Mouse (Mus musculus) gastrocnemius, adult 2 months (tissue): ENCODE measurements around the gene Gtf2f2. TPM values are rescaled to one million over a fixed set of nuclear protein-coding genes. Genes with fewer than 3 reads are reported as not detected.
A peak's percentile ranks its signal among the peaks of the same experiment; 100 is the strongest.

Experiments used
- DNase-seq: peaks from one replicate; pipeline ENCODE4 v3.0.0; 2022
- H3K27ac ChIP-seq: fragments of 200-600 bp; 2 replicates; pipeline ENCODE4 v1.8.1; 2022; ENCODE audit warnings: mild to moderate bottlenecking
- H3K4me3 ChIP-seq: fragments of 200-600 bp; 2 replicates; pipeline ENCODE4 v1.8.1; 2022; ENCODE audit warnings: mild to moderate bottlenecking, moderate library complexity
- CTCF ChIP-seq: fragments of 200-600 bp; IDR thresholded peaks from 2 replicates; pipeline ENCODE4 v1.8.1; 2022; ENCODE audit warnings: antibody characterized with exemption, mild to moderate bottlenecking, moderate library complexity
- intact Hi-C: fragments of 180-260 bp; cut with DNase I; formaldehyde crosslinking; loops from one replicate; pipeline ENCODE4 v1.15.1; 2025
- total RNA-seq, 2 experiments: library from RNA; stranded (reverse); gene quantifications; 2 replicates each; pipeline ENCODE4 v1.2.3; 2021

Gtf2f2 gene
- total RNA-seq, 2 experiments from 2014 or later, result 11.2 to 14.8 TPM

- TF ChIP-seq CTCF, result no peak
- no peak overlapping the region for H3K27ac ChIP-seq
- DNase-seq, result no peak
- intact Hi-C loops, result no loop called here
- H3K4me3 ChIP-seq, result no peak overlapping the region
These were observed 23.7 kb downstream of the Gtf2f2 start for GRCm38 (mm10) chr14:75986878-75987483.

- no peak for DNase-seq
- intact Hi-C loops, result no loop called here
- Histone ChIP-seq H3K4me3 (no peak overlapping the region), H3K27ac (no peak overlapping the region)
- no peak for TF ChIP-seq CTCF
These were observed 25.6 kb downstream of the Gtf2f2 start for GRCm38 (mm10) chr14:75985112-75985511.

- no peak overlapping the region for H3K4me3 ChIP-seq
- TF ChIP-seq CTCF, result no peak
- no peak for DNase-seq
- H3K27ac ChIP-seq, result no peak overlapping the region
- intact Hi-C loops, result no loop called here
These were observed 26.8 kb downstream of the Gtf2f2 start for GRCm38 (mm10) chr14:75983891-75984290.

DNA sequence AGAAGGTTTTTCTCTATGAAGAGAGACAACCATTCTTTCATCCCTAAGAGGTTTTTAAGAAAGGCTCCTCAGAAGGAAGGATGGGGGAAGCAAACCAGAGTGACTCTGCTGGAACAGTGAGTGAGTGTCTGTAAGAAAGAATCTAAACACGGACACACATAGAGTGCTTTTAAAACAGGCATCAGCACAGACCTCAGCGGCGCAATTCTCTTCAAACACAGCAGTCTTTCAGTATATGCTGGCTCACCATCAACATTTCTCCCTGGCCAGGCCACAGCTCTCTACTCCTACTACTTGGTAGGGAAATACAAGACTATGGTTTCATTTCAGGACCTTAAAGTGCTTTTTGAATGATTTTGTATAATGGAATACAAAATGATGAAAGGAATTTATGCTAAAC is 29.4 kb downstream of the Gtf2f2 start:
- intact Hi-C loops, result no loop called here
- Histone ChIP-seq H3K27ac (no peak overlapping the region), H3K4me3 (no peak overlapping the region)
- no peak for DNase-seq
- no peak for TF ChIP-seq CTCF

DNA sequence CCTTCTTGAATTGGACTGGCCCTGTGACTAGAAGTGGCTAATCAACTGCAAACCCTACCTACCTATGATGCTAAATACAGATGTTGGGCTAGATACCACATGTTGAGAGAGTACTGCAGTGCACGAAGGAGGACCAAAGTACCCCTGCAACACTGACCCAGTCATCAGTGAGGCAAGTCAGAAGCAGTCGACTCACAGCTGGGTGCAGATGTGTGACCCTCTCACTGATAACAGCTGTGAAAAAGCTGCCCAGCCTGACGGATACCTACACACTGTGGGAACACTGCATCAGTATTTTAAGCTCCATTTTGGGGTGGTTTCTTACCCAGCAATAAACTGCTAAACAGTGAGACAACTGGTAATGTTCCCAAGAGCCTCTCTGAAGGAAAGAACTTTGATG is 34.6 kb downstream of the Gtf2f2 start:
- Histone ChIP-seq H3K27ac (no peak overlapping the region), H3K4me3 (no peak overlapping the region)
- intact Hi-C loops, result no loop called here
- TF ChIP-seq CTCF, result no peak
- no peak for DNase-seq

GRCm38 (mm10) chr14:75967291-75967690 is 43.4 kb downstream of the Gtf2f2 start:
- Histone ChIP-seq H3K4me3 (no peak overlapping the region), H3K27ac (no peak overlapping the region)
- DNase-seq, result no peak
- TF ChIP-seq CTCF, result no peak
- intact Hi-C loops, result no loop called here

- intact Hi-C loops, result no loop called here
- Histone ChIP-seq H3K4me3 (no peak overlapping the region), H3K27ac (no peak overlapping the region)
- no peak for TF ChIP-seq CTCF
- no peak for DNase-seq
These were observed 46.2 kb downstream of the Gtf2f2 start for GRCm38 (mm10) chr14:75964433-75964832.

DNA sequence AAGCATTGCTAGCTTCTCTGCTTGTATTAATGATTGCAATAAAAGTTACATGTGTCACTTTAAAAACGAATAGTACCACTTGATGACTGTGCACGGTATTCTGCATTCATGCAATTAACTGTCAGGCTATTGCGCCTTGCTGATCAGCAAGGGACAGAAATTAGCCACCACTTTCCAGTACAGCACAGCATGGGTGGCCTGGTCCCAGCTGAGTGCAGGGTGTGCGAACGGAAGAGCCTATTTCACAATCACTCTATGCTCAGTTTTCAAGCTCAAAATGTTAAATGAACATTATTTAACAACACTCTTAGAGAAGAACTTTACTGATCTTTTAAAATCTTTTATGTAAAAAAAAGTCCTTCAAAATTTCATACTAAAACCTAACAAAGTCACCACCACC is 46.7 kb downstream of the Gtf2f2 start:
- TF ChIP-seq CTCF, result no peak
- intact Hi-C loops, result no loop called here
- no peak overlapping the region for H3K27ac ChIP-seq
- DNase-seq, result no peak
- no peak overlapping the region for H3K4me3 ChIP-seq

- Histone ChIP-seq H3K4me3 (no peak overlapping the region), H3K27ac (no peak overlapping the region)
- DNase-seq, result no peak
- intact Hi-C loops, result no loop called here
- no peak for TF ChIP-seq CTCF
These were observed 47.5 kb downstream of the Gtf2f2 start for GRCm38 (mm10) chr14:75963215-75963614.

DNA sequence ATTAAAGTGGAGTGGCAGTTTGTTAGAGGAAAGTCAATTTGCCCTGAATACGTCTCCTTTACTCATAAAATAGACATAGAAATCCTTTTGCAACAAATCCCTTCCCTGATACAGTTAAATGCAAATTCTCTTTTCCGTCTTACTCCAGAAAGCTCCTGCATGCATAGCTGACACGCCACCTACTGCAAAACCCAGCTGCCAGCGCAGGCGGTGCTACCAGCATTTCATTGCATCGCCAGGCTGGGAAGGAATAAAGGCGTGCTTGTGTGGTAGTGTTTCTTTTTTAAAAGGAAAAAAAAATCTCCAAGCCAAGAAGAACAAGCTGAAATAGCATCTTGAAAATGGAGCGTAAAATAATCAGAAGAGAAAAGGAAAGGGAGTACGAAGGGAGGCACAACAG is 48.4 kb downstream of the Gtf2f2 start:
- DNase-seq, result no peak
- no peak overlapping the region for H3K27ac ChIP-seq
- intact Hi-C loops, result no loop called here
- H3K4me3 ChIP-seq, result peak overlapping the region; percentile 20; the same call in 1 of the 2 replicates
- TF ChIP-seq CTCF, result no peak

DNA sequence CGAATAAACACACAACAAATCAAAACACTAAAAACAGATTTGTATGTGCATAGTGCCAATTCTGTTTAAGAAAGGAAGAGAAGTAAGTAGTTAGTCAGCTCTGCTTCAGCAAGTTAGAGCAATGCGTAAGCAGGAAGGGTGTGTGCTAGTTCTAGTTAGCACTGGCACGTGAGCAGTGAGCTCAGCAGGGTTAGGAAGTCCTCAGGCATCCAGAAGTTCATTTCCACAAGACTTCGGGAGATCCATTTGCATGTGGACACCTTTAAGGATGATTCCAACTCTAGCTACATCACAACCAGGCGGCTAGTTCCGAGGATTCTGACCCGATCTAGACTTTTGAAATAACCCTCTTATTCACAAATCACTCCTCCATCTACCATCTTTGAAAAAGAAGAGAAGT is 55.9 kb downstream of the Gtf2f2 start, which contains the start of gene Kctd4:
Gene Kctd4 (plus strand): TSS at position 244 of the 400 bp plus-strand sequence.
- no peak for TF ChIP-seq CTCF
- no peak within 1 kb of the TSS for H3K27ac ChIP-seq
- intact Hi-C loops, result no loop called here
- no peak within 1 kb of the TSS for H3K4me3 ChIP-seq
- no peak for DNase-seq

DNA sequence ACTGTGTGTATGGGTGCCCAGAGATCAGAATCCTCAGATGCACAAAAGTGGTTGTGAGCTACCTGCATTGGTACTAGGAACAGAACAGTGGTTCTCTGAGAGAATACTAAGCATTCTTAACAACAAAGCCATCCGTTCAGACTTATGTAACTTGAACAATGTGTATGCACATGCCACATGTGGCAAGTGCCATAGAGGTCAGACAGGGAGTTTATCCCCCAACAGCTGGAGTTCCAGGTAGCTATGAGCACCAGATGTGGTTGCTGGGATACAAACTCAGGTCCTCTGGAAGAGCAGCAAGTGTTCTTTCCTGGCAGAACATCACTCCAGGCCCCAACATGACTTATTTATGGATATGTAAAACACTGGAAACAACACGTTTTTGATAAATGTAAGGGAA is 57.7 kb downstream of the Gtf2f2 start:
- Histone ChIP-seq H3K27ac (no peak overlapping the region), H3K4me3 (no peak overlapping the region)
- intact Hi-C loops, result no loop called here
- TF ChIP-seq CTCF, result no peak
- DNase-seq, result no peak

DNA sequence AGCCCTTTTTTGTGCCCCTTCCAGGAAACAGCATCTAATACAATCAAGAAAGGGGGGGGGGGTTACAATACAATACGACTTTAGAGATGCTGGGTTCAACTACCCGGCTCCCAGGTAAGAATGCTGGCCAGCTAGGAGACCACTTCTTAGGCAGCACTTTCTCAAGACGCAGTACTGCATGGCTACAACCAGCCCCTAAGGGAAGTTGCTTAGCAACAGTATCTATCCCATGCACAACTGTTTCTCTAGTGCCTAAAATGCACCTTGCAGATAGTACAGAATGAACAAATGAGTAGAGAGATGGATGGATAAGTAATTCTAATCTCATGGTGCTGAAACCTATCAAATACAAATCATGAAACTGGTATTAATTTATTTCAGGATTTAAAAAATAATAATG is 63.0 kb downstream of the Gtf2f2 start:
- intact Hi-C loops, result no loop called here
- no peak for TF ChIP-seq CTCF
- DNase-seq, result no peak
- Histone ChIP-seq H3K4me3 (no peak overlapping the region), H3K27ac (no peak overlapping the region)

- Histone ChIP-seq H3K4me3 (no peak overlapping the region), H3K27ac (no peak overlapping the region)
- intact Hi-C loops, result no loop called here
- no peak for DNase-seq
- no peak for TF ChIP-seq CTCF
These were observed 68.3 kb downstream of the Gtf2f2 start for GRCm38 (mm10) chr14:75942365-75942764.

DNA sequence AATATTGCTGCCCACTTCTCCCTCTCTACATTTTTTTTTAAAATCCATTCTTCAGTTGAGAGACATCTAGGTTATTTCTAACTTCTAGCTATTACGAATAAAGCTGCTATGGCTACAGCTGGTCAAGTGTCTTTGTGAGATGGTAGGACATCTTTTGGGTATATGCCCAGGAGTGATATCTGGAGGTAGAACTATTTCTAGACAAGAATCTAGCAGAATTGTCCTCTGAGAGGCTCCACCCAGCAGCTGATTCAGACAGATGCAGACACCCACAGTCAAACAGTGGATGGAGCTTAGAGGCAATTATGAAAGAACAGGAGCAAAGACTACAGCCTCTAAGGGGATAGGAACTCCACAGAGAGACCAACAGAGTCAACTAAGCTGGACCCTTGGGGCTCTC is 69.2 kb downstream of the Gtf2f2 start:
- no peak for TF ChIP-seq CTCF
- intact Hi-C loops, result no loop called here
- no peak overlapping the region for H3K4me3 ChIP-seq
- no peak for DNase-seq
- H3K27ac ChIP-seq, result no peak overlapping the region
